Mouse (Mus musculus) heart, postnatal 0 days (tissue): ENCODE results near the gene Ptprf. TPM values are rescaled to one million over a fixed set of nuclear protein-coding genes. Genes with fewer than 3 reads are reported as not detected.

Source experiments
- ATAC-seq: fragments of 200-750 bp; cut with Nextera tagmentation; 2 replicates; pipeline ENCODE4 v1.8.0; 2017; ENCODE audit warnings: low read depth, moderate number of reproducible peaks, moderate library complexity; ENCODE audit not compliant: insufficient read depth
- DNase-seq: peaks from one replicate; pipeline ENCODE4 v3.0.0-alpha.2; 2016; ENCODE audit warnings: low spot score
- H3K27ac ChIP-seq: fragments of 300-500 bp; sonication (generic); 2 replicates; pipeline ENCODE4 v1.5.1; 2014; ENCODE audit warnings: low read depth, mild to moderate bottlenecking
- H3K27me3 ChIP-seq: fragments of 300-500 bp; sonication (generic); 2 replicates; pipeline ENCODE4 v1.6.1; 2014; ENCODE audit warnings: low read length, mixed read lengths; ENCODE audit not compliant: control insufficient read depth, insufficient read depth
- H3K36me3 ChIP-seq: fragments of 300-500 bp; sonication (generic); replicated peaks from 2 replicates; pipeline ENCODE4 v1.6.1; 2014; ENCODE audit warnings: low read length, mixed read lengths; ENCODE audit not compliant: control insufficient read depth, insufficient read depth
- H3K4me1 ChIP-seq: fragments of 300-500 bp; sonication (generic); 2 replicates; pipeline ENCODE4 v1.6.1; 2014; ENCODE audit warnings: antibody characterized with exemption; ENCODE audit not compliant: control insufficient read depth, insufficient read depth
- H3K4me2 ChIP-seq: fragments of 300-500 bp; sonication (generic); 2 replicates; pipeline ENCODE4 v1.6.1; 2014; ENCODE audit warnings: low read depth, mild to moderate bottlenecking, low read length, moderate library complexity
- H3K4me3 ChIP-seq: fragments of 300-500 bp; sonication (generic); 2 replicates; pipeline ENCODE4 v1.5.1; 2014; ENCODE audit warnings: low read depth, low read length
- H3K9ac ChIP-seq: fragments of 300-500 bp; sonication (generic); replicated peaks from 2 replicates; pipeline ENCODE4 v1.6.1; 2014; ENCODE audit warnings: low read depth, low read length, mixed read lengths
- H3K9me3 ChIP-seq: fragments of 300-500 bp; sonication (generic); replicated peaks from 2 replicates; pipeline ENCODE4 v1.6.1; 2016; ENCODE audit warnings: low read length; ENCODE audit not compliant: control insufficient read depth
- CTCF ChIP-seq: IDR thresholded peaks from 2 replicates; pipeline ENCODE4 v1.5.1; 2016; ENCODE audit warnings: antibody characterized with exemption, control low read depth, low read depth
- EP300 ChIP-seq: IDR thresholded peaks from 2 replicates; pipeline ENCODE4 v1.6.1; 2016; ENCODE audit warnings: antibody characterized with exemption, low read depth
- WGBS: fragments of 180-500 bp; shearing (Covaris S2); extraction: QIAGEN DNeasy Blood & Tissue Kit; methylation state at CpG from one replicate; pipeline ENCODE4 v1.1.7; 2014; 5-methylcytosine and 5-hydroxymethylcytosine counted together
- polyA plus RNA-seq: library from polyadenylated mRNA; unstranded; fragments of >200 nt; fragmentation: Nextera tagmentation; extraction: Ambion mirVana; gene quantifications from 2 replicates; pipeline ENCODE4 v1.2.1, GENCODE M21; 2015
- total RNA-seq: library from RNA; depleted of rRNA; stranded (reverse); fragments of >200 nt; gene quantifications from 2 replicates; pipeline ENCODE4 v1.2.3, GENCODE M21; 2014; ENCODE audit warnings: low replicate concordance

Ptprf gene
- total and polyA plus RNA-seq, 2 experiments from 2014 or later, result 5.9 to 33.7 TPM

DNA sequence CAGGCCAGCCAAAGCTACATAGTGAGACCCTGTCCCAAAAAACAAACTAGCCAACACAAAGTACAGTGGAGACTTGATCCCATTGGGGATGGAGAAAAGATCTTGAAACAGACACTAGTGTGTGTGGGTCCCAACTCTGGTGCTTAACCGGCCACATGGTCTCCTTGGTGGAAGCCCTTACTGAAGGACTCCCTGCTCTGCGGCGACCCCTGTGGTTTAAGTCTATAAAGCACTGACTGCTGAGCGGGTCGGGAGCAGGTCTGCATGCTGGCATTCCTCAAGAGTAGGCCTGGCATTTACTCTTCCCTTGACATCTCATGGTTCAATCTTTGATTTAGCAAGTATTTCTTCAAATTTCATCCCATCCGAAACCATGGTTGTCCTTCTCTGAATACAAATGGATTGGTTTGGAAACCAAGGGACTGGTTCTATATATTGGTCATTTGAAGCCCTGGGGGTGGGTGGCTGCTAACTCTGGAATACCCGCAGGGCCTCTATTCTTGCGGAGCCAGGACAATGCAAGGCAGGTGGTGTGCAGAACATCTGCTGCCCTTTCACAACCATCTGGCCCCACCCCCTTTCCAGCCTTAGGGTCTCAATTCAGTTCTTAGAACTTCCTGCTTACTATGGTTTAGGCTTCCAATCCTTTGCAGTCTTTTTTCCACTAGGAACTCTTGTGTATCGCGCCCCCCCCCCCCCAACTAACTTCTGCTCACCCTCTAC lies 84.1 kb downstream of the Ptprf start:
- Histone ChIP-seq H3K27me3 (no peaks in the 10 kb centered on the region), H3K36me3 (peaks cover 38% of the 10 kb centered on the region), H3K4me3 (no peak overlapping the region), H3K9ac (no peak overlapping the region), H3K27ac (no peak overlapping the region), H3K9me3 (no peaks in the 10 kb centered on the region), H3K4me1 (no peaks in the 10 kb centered on the region), H3K4me2 (no peak overlapping the region)
- TF ChIP-seq EP300 (no peak), CTCF (peak; percentile 2; the same call in 1 of the 2 replicates)
- ATAC-seq, result no peak
- 69% methylated on average over 10 of the region's 10 CpGs for WGBS
- DNase-seq, result no peak

- Histone ChIP-seq H3K4me3 (no peak overlapping the region), H3K9ac (no peak overlapping the region), H3K36me3 (peaks cover 26% of the 10 kb centered on the region), H3K27ac (no peak overlapping the region), H3K4me1 (no peaks in the 10 kb centered on the region), H3K27me3 (no peaks in the 10 kb centered on the region), H3K9me3 (no peaks in the 10 kb centered on the region), H3K4me2 (no peak overlapping the region)
- TF ChIP-seq EP300, result no peak
- TF ChIP-seq CTCF, result no peak
- no peak for DNase-seq
- ATAC-seq, result no peak
- 97% methylated on average over 2 of the region's 2 CpGs for WGBS
These were observed 85.3 kb downstream of the Ptprf start for GRCm38 (mm10) chr4:118205906-118206305.

- H3K4me3 ChIP-seq, result no peak overlapping the region
- H3K27ac ChIP-seq, result no peak overlapping the region
- H3K4me1 ChIP-seq, result no peaks in the 10 kb centered on the region
- TF ChIP-seq CTCF (no peak), EP300 (no peak)
- WGBS, result 85% methylated on average over 2 of the region's 2 CpGs
- no peak for ATAC-seq
- no peaks in the 10 kb centered on the region for H3K27me3 ChIP-seq
- no peak for DNase-seq
- no peaks in the 10 kb centered on the region for H3K9me3 ChIP-seq
- H3K9ac ChIP-seq, result no peak overlapping the region
- no peaks in the 10 kb centered on the region for H3K36me3 ChIP-seq
- H3K4me2 ChIP-seq, result no peak overlapping the region
These were observed 92.1 kb downstream of the Ptprf start for GRCm38 (mm10) chr4:118199093-118199492.

DNA sequence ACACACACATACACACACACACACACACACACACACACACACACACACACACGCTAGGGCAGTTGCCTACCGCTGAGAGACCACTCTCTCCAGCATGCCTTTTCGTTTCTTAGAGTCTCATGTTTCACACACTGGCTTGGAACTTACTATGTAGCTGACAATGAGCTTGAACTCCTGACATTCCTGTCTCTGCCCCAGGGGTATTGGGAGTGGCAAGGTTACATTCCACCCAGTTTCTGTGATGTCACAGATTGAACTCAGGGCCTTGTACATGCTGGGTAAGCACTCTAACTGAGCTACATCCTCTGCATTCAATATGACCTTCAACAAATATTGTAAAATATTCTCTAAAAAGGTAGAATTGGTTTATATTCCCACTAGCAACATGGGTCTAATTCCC lies 92.6 kb downstream of the Ptprf start:
- ATAC-seq (no peak), DNase-seq (no peak)
- Histone ChIP-seq H3K36me3 (no peaks in the 10 kb centered on the region), H3K27me3 (no peaks in the 10 kb centered on the region), H3K9me3 (no peaks in the 10 kb centered on the region), H3K4me3 (no peak overlapping the region), H3K4me1 (no peaks in the 10 kb centered on the region), H3K4me2 (no peak overlapping the region), H3K27ac (no peak overlapping the region), H3K9ac (no peak overlapping the region)
- WGBS, result 80% methylated on average over 3 of the region's 3 CpGs
- TF ChIP-seq EP300, result no peak

- Histone ChIP-seq H3K27ac (no peak overlapping the region), H3K4me1 (no peaks in the 10 kb centered on the region), H3K9ac (no peak overlapping the region), H3K36me3 (no peaks in the 10 kb centered on the region), H3K4me3 (no peak overlapping the region), H3K27me3 (no peaks in the 10 kb centered on the region), H3K4me2 (0 out of 2 replicates have a peak overlapping the region, but pooled peaks have one; percentile 5), H3K9me3 (no peaks in the 10 kb centered on the region)
- TF ChIP-seq CTCF (no peak), EP300 (no peak)
- 38% methylated on average over 10 of the region's 10 CpGs for WGBS
- ATAC-seq, result no peak
- peak; percentile 24 for DNase-seq
These were observed 95.0 kb downstream of the Ptprf start for GRCm38 (mm10) chr4:118196185-118196584.
